Mouse (Mus musculus) midbrain, embryonic 16.5 days (tissue): ENCODE results near the gene Cdh10. TPM values are rescaled to one million over a fixed set of nuclear protein-coding genes. Genes with fewer than 3 reads are reported as not detected.

Experiments
- ATAC-seq: fragments of 200-750 bp; cut with Nextera tagmentation; 2 replicates; pipeline ENCODE4 v1.8.0; 2017; ENCODE audit warnings: moderate TSS enrichment
- H3K27ac ChIP-seq: fragments of 300-500 bp; sonication (generic); 2 replicates; pipeline ENCODE4 v1.5.1; 2014; ENCODE audit warnings: mild to moderate bottlenecking, low read length, mixed read lengths
- H3K27me3 ChIP-seq: fragments of 300-500 bp; sonication (generic); 2 replicates; pipeline ENCODE4 v1.6.1; 2014; ENCODE audit warnings: low read depth, low read length, mixed read lengths; ENCODE audit not compliant: control insufficient read depth, insufficient read depth
- H3K36me3 ChIP-seq: fragments of 300-500 bp; sonication (generic); 2 replicates; pipeline ENCODE4 v1.6.1; 2014; ENCODE audit warnings: mild to moderate bottlenecking, low read length, moderate library complexity, mixed read lengths; ENCODE audit not compliant: control insufficient read depth, insufficient read depth
- H3K4me1 ChIP-seq: fragments of 300-500 bp; sonication (generic); 2 replicates; pipeline ENCODE4 v1.6.1; 2014; ENCODE audit warnings: mild to moderate bottlenecking, low read length, mixed read lengths; ENCODE audit not compliant: control insufficient read depth, insufficient read depth
- H3K4me2 ChIP-seq: fragments of 300-500 bp; sonication (generic); 2 replicates; pipeline ENCODE4 v1.6.1; 2014; ENCODE audit warnings: mild to moderate bottlenecking, low read length, mixed read lengths
- H3K4me3 ChIP-seq: fragments of 300-500 bp; sonication (generic); 2 replicates; pipeline ENCODE4 v1.5.1; 2014; ENCODE audit warnings: low read depth, mild to moderate bottlenecking, low read length, moderate library complexity, mixed read lengths
- H3K9ac ChIP-seq: fragments of 300-500 bp; sonication (generic); 2 replicates; pipeline ENCODE4 v1.6.1; 2014; ENCODE audit warnings: low read depth, low read length, mixed read lengths
- H3K9me3 ChIP-seq: fragments of 300-500 bp; sonication (generic); replicated peaks from 2 replicates; pipeline ENCODE4 v1.6.1; 2014; ENCODE audit warnings: mild to moderate bottlenecking, low read length, mixed read lengths; ENCODE audit not compliant: control insufficient read depth, poor library complexity, severe bottlenecking
- WGBS: fragments of 180-500 bp; shearing (Covaris S2); extraction: QIAGEN DNeasy Blood & Tissue Kit; methylation state at CpG from one replicate; pipeline ENCODE4 v1.1.7; 2014; 5-methylcytosine and 5-hydroxymethylcytosine counted together
- polyA plus RNA-seq: library from polyadenylated mRNA; unstranded; fragments of >200 nt; fragmentation: Nextera tagmentation; extraction: Ambion mirVana; gene quantifications from 2 replicates; pipeline ENCODE4 v1.2.1, GENCODE M21; 2015

Cdh10 gene
- polyA plus RNA-seq, 1 experiment from 2014 or later, result 26.9 TPM

DNA sequence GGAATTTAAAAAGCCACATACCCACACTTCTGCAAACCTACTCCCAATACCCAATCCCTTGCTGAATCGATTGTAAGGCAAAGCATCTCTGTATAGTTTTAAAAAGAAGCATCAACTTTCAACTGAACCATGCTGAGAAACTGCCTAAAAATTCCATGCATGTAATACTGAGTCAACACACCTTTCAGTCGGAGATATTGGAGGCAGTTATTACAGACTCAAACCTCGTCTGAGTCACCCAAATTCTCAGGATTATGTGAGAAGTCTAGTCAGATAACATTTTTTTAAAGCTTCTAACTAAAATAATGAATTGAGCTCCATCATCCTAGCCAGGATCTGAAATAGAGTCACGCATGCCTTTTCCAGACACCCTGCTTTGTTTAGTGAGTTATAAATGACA is 175.5 kb downstream of the Cdh10 start:
- Histone ChIP-seq H3K4me1 (0 out of 2 replicates have a peak, but pooled peaks cover 3% of the 10 kb centered on the region), H3K9me3 (no peaks in the 10 kb centered on the region), H3K9ac (no peak overlapping the region), H3K36me3 (no peaks in the 10 kb centered on the region), H3K27ac (no peak overlapping the region), H3K4me2 (no peak overlapping the region), H3K27me3 (no peaks in the 10 kb centered on the region), H3K4me3 (no peak overlapping the region)
- 68% methylated on average over 4 of the region's 4 CpGs for WGBS
- ATAC-seq, result no peak

DNA sequence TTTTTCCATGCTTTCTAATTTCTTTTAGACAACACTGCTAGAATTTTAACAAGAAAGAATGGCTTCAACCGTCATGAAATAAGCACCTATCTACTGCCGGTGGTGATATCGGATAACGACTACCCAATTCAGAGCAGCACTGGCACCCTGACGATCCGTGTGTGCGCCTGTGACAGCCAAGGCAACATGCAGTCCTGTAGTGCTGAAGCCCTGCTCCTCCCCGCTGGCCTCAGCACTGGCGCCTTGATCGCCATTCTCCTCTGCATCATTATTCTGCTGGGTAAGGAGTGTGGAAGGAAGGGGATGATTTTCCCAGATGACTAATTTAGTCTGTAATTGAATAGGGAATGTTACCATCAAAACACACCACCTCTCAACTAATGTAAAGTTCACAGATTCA is 192.1 kb downstream of the Cdh10 start:
- no peaks in the 10 kb centered on the region for H3K4me1 ChIP-seq
- no peak for ATAC-seq
- no peak overlapping the region for H3K27ac ChIP-seq
- H3K9ac ChIP-seq, result no peak overlapping the region
- H3K4me2 ChIP-seq, result no peak overlapping the region
- 78% methylated on average over 10 of the region's 10 CpGs for WGBS
- H3K9me3 ChIP-seq, result no peaks in the 10 kb centered on the region
- H3K27me3 ChIP-seq, result no peaks in the 10 kb centered on the region
- H3K36me3 ChIP-seq, result peaks cover 8% of the 10 kb centered on the region
- H3K4me3 ChIP-seq, result no peak overlapping the region

DNA sequence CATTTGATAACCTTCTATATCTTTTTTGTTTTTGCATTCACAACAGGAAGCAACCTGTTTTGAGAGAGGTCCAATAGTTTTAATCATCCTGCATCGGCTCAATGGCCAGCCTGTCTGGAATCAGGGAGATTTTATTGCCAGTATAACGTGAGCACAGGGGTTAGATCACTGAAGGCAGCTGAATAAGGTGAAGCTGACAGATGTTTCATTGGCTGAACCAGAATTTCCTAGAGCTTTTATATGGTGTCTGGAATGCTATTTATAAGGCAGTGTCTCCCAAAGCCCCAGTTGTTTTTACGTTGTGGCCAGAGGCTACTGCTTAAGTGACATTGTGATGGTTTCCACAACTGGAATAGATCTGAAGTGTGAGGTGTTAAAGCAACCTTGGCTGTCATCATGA is 214.2 kb downstream of the Cdh10 start:
- Histone ChIP-seq H3K4me2 (no peak overlapping the region), H3K4me1 (no peaks in the 10 kb centered on the region), H3K9me3 (no peaks in the 10 kb centered on the region), H3K27ac (no peak overlapping the region), H3K4me3 (no peak overlapping the region), H3K36me3 (no peaks in the 10 kb centered on the region), H3K9ac (no peak overlapping the region), H3K27me3 (no peaks in the 10 kb centered on the region)
- ATAC-seq, result no peak
- WGBS, result 76% methylated on average over 3 of the region's 3 CpGs

DNA sequence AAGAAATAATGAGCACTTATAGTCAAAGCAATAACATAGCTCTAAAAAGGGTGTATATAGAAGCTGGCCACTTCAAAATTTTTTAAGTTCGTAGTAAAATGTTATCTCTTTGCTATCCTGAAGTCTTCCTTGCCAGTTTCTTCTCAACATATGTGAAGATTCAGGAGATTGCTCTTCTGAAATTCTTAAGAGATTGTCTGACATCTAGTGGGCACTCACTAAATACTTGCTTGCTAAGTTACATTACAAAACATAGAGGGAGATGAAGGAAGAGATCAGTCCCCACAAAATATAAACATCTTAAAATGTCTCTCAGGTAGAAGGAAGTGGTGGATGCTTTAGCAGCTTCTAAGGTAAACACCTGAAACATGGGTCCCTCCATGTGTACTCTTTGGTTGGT is 221.3 kb downstream of the Cdh10 start:
- H3K27ac ChIP-seq, result no peak overlapping the region
- WGBS, result 84% methylated on average over 1 of the region's 1 CpGs
- no peak for ATAC-seq

More for the DNA sequence above, 221.3 kb downstream of the Cdh10 start:
- H3K9ac ChIP-seq, result no peak overlapping the region
- no peaks in the 10 kb centered on the region for H3K4me1 ChIP-seq
- H3K4me3 ChIP-seq, result no peak overlapping the region
- H3K36me3 ChIP-seq, result no peaks in the 10 kb centered on the region
- H3K4me2 ChIP-seq, result no peak overlapping the region
- no peaks in the 10 kb centered on the region for H3K27me3 ChIP-seq
- no peaks in the 10 kb centered on the region for H3K9me3 ChIP-seq
